Mouse (Mus musculus): ENCODE results near the gene B4gat1. TPM values are rescaled to one million over a fixed set of nuclear protein-coding genes. Genes with fewer than 3 reads are reported as not detected.

B4gat1 gene
- total and polyA plus RNA-seq, 3 experiments, result 6.9 to 9.6 TPM; not detected in 1

DNA sequence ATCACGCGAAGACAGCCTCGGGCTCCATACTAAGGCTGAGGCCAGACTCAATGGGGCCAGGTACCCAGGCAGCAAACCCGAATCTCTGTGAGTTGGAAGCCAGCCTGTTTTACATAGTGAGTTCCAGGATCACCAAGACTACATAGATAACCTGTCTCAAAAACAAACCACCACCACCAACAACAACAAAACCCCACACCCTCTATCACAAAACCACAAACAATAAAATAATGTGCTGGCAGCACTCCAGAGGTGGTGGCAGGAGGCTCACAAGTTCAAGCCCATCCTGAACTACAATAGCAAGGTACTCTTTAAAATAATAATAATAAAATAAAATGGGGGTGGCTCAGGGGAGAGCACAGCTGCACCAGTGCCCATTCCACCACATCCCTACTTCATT lies 2.0 kb upstream of the B4gat1 start:
- Histone ChIP-seq H3K4me3 (ENCODE audit: control insufficient read depth in 1 of 2, insufficient read depth in 1 of 2, low read depth in 2 of 2, low read length in 2 of 2) (no peak overlapping the region), H3K9me3 (replicated peaks; ENCODE audit: insufficient read depth, low read length) (no peaks in the 10 kb centered on the region), H3K36me3 (ENCODE audit: control insufficient read depth in 1 of 2, insufficient read depth in 2 of 2, low read length in 2 of 2) (peaks cover 0 to 5% of the 10 kb centered on the region in 2 experiments; a peak in 1 of 4 replicates), H3K27ac (ENCODE audit: control insufficient read depth, low read depth, low read length) (no peak overlapping the region), H3K27me3 (ENCODE audit: control insufficient read depth in 1 of 2, insufficient read depth in 2 of 2, low read length in 2 of 2) (no peaks in the 10 kb centered on the region), H3K79me2 (ENCODE audit: control insufficient read depth, insufficient read depth, low read length, poor library complexity) (peaks cover 11% of the 10 kb centered on the region), H3K9ac (ENCODE audit: control insufficient read depth, low read depth, low read length, poor library complexity, severe bottlenecking) (no peak overlapping the region), H3K4me1 (ENCODE audit: control insufficient read depth in 1 of 2, insufficient read depth in 2 of 2, low read length in 2 of 2) (peaks cover 2 to 18% of the 10 kb centered on the region in 2 experiments)
- DNase-seq (ENCODE audit: low read depth, low spot score), result peak; percentile 66
- TF ChIP-seq SIN3A (IDR thresholded peaks at IDR 0.05; ENCODE audit: low read length) (0 out of 2 replicates have a peak, but pooled peaks have one; percentile 26), GATA1 (IDR thresholded peaks at IDR 0.05; ENCODE audit: low read depth, low read length) (peak; percentile 30; the same call in 1 of the 2 replicates), ZNF384 (IDR thresholded peaks at IDR 0.05; ENCODE audit: low read depth, low read length) (no peak), RCOR1 (IDR thresholded peaks at IDR 0.05; ENCODE audit: low read depth, low read length) (peak; percentile 73), USF2 (IDR thresholded peaks at IDR 0.05; ENCODE audit: borderline replicate concordance in 1 of 2, insufficient read depth in 1 of 2, low read depth in 1 of 2, low read length in 2 of 2) (no peak), ETS1 (IDR thresholded peaks at IDR 0.05; ENCODE audit: low read depth, low read length) (peak; percentile 41; the same call in 1 of the 2 replicates)

- peaks cover 21% of the 10 kb centered on the region for H3K79me2 ChIP-seq (ENCODE audit: control insufficient read depth, insufficient read depth, low read length, poor library complexity)
- H3K9ac ChIP-seq (ENCODE audit: control insufficient read depth, low read depth, low read length, poor library complexity, severe bottlenecking), result peak overlapping the region; percentile 78
- H3K4me3 ChIP-seq (ENCODE audit: control insufficient read depth in 1 of 2, insufficient read depth in 1 of 2, low read depth in 2 of 2, low read length in 2 of 2), result peak overlapping the region; percentile 57 to 87
- no peak for TF ChIP-seq UBTF (IDR thresholded peaks at IDR 0.05; ENCODE audit: borderline replicate concordance, insufficient read depth, low read depth, low read length)
- peak; percentile 5; the same call in 1 of the 2 replicates for TF ChIP-seq BHLHE40 (IDR thresholded peaks at IDR 0.05; ENCODE audit: borderline replicate concordance, low read depth, low read length)
- TF ChIP-seq SMC3 (IDR thresholded peaks at IDR 0.05; ENCODE audit: low read depth, low read length), result no peak
- TF ChIP-seq KAT2A (conservative IDR thresholded peaks at IDR 0.05; ENCODE audit: low read depth, low read length), result peak; percentile 69; the same call in 1 of the 2 replicates
- no peak for TF ChIP-seq GABPA (IDR thresholded peaks at IDR 0.05; ENCODE audit: low read depth, low read length)
- no peak for TF ChIP-seq MAX (IDR thresholded peaks at IDR 0.05; ENCODE audit: low read length)
- peak; percentile 100 for TF ChIP-seq TBP (IDR thresholded peaks at IDR 0.05; ENCODE audit: low read depth, low read length)
- TF ChIP-seq ZC3H11A (IDR thresholded peaks at IDR 0.05; ENCODE audit: low read depth, low read length), result no peak
- no peak; the same call in 1 of the 2 replicates for TF ChIP-seq RCOR1 (IDR thresholded peaks at IDR 0.05; ENCODE audit: low read depth, low read length)
- no peak for TF ChIP-seq USF2 (IDR thresholded peaks at IDR 0.05; ENCODE audit: borderline replicate concordance in 1 of 2, insufficient read depth in 1 of 2, low read depth in 1 of 2, low read length in 2 of 2)
- TF ChIP-seq POLR2AphosphoS5 (IDR thresholded peaks at IDR 0.05; ENCODE audit: borderline replicate concordance, low read depth, low read length), result no peak
- no peak for TF ChIP-seq POLR2A (IDR thresholded peaks at IDR 0.05; ENCODE audit: control insufficient read depth in 1 of 2, insufficient read depth in 1 of 2, low read depth in 1 of 2, low read length in 2 of 2, poor library complexity in 1 of 2)
- no peak for TF ChIP-seq POLR2AphosphoS2 (IDR thresholded peaks at IDR 0.05; ENCODE audit: low read length)
- TF ChIP-seq MAFK (IDR thresholded peaks at IDR 0.05; ENCODE audit: borderline replicate concordance, low read depth, low read length), result peak; percentile 99
- peak; percentile 56 for TF ChIP-seq SIN3A (IDR thresholded peaks at IDR 0.05; ENCODE audit: low read length)
- peak; percentile 30; the same call in 1 of the 2 replicates for TF ChIP-seq NRF1 (IDR thresholded peaks at IDR 0.05; ENCODE audit: insufficient read depth, low read depth, low read length, poor library complexity, severe bottlenecking)
- no peak for TF ChIP-seq NELFE (IDR thresholded peaks at IDR 0.05; ENCODE audit: low read depth, low read length)
- TF ChIP-seq ELF1 (IDR thresholded peaks at IDR 0.05; ENCODE audit: low read depth, low read length), result peak; percentile 79
- no peaks in the 10 kb centered on the region for H3K9me3 ChIP-seq (replicated peaks; ENCODE audit: insufficient read depth, low read length)
- H3K27me3 ChIP-seq (ENCODE audit: control insufficient read depth in 1 of 2, insufficient read depth in 2 of 2, low read length in 2 of 2), result no peaks in the 10 kb centered on the region
- H3K4me1 ChIP-seq (ENCODE audit: control insufficient read depth in 1 of 2, insufficient read depth in 2 of 2, low read length in 2 of 2), result peaks cover 2 to 18% of the 10 kb centered on the region in 2 experiments
- H3K27ac ChIP-seq (ENCODE audit: control insufficient read depth, low read depth, low read length), result peak overlapping the region; percentile 5; the same call in 1 of the 2 replicates
- peaks cover 0 to 7% of the 10 kb centered on the region in 2 experiments; a peak in 1 of 4 replicates for H3K36me3 ChIP-seq (ENCODE audit: control insufficient read depth in 1 of 2, insufficient read depth in 2 of 2, low read length in 2 of 2)
- DNase-seq (ENCODE audit: low read depth, low spot score), result peak; percentile 88
Observed at GRCm38 (mm10) chr19:5037678-5038571, 701 bp upstream of the B4gat1 start.

Data from MEL (cell line).